Mouse (Mus musculus): ENCODE data around the gene Map3k3. TPM values are rescaled to one million over a fixed set of nuclear protein-coding genes. Genes with fewer than 3 reads are reported as not detected.
A peak's percentile ranks its signal among the peaks of the same experiment; 100 is the strongest.

Gene Map3k3
- polyA plus RNA-seq, 1 experiment from 2014 or later, result 4.8 TPM

DNA sequence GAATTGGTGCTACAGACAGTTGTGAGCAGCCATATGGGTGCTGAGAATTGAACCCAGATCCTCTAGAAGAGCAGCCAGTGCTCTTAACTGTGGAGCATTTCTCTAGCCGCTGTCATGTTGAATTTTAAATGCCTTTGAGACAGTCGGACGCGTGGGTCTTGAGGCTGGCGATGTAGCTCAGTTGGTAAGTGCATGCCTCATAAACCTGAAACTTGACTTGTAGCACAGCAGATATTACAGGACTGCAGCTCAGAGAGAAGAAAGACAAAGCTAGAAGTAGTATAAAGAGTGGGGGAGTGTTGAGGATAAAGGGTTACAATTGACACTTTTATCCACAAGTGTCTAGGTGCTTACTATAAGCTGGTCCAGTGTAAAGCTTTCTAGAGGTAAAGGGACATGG lies 48.1 kb downstream of the Map3k3 start:
- Histone ChIP-seq H3K27ac (no peak overlapping the region), H3K9ac (no peak overlapping the region), H3K4me2 (no peak overlapping the region), H3K27me3 (no peaks in the 10 kb centered on the region), H3K36me3 (0 out of 2 replicates have a peak, but pooled peaks cover 5% of the 10 kb centered on the region), H3K9me3 (replicated peaks) (no peaks in the 10 kb centered on the region), H3K4me3 (replicated peaks) (no peak overlapping the region), H3K4me1 (replicated peaks) (peaks cover 40% of the 10 kb centered on the region)
- 87% methylated on average over 5 of the region's 5 CpGs for WGBS (ENCODE audit: insufficient replicate concordance)
- no peak for ATAC-seq (ENCODE audit: low read depth)
- no peak for DNase-seq

DNA sequence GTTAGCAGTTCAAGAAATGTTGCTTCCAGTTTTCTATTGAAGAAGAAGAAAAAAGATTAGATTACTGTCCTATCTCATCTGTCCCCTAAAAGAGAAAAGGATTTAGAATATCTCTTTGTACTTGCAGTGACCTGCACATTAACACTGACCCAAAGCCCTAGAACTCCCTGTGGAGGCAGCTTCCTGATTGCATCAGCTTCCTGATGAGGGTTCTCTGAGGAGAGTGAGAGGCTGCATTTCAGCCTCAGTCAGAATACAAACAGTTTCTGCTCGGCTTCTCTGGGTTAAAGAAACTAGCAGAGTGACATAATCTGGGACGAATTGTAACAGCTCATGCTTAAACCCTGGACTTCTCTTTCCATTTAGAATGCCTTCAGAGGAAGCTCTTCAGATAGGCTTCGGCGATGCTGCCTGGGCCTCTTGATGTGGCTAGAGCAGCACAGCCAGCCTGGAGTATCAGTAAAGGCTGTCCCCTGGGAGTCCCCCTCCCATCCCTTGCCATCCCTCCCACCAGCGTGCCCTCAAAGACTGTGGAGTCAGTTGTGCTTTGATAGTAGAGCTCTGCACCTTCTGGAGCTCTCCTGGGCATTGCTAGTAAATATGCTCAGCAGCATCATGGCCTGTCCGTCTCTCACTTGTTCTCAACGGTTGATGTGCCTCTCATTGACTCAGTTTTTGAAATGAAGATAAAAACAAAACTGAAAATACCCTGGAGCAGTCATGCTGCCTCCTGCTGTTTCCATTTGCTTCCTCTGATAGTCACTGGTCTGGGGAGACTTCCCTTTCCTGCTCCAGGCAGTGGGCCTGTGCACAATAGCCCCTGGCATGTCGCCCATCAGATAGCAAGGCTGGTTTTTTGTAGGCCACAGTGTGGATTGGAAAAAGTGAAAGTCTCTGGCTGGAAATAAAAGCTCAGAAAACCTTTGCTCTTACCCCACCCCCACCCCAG lies 50.4 kb downstream of the Map3k3 start:
- Histone ChIP-seq H3K4me3 (replicated peaks) (no peak overlapping the region), H3K9me3 (replicated peaks) (no peaks in the 10 kb centered on the region), H3K27ac (peak overlapping the region; percentile 86), H3K36me3 (0 out of 2 replicates have a peak, but pooled peaks cover 5% of the 10 kb centered on the region), H3K27me3 (no peaks in the 10 kb centered on the region), H3K4me2 (peak overlapping the region; percentile 26; the same call in 1 of the 2 replicates), H3K4me1 (replicated peaks) (peaks cover 30% of the 10 kb centered on the region), H3K9ac (no peak overlapping the region)
- 15% methylated on average over 8 of the region's 8 CpGs for WGBS (ENCODE audit: insufficient replicate concordance)
- DNase-seq, result no peak
- peak; percentile 78 for ATAC-seq (ENCODE audit: low read depth)

DNA sequence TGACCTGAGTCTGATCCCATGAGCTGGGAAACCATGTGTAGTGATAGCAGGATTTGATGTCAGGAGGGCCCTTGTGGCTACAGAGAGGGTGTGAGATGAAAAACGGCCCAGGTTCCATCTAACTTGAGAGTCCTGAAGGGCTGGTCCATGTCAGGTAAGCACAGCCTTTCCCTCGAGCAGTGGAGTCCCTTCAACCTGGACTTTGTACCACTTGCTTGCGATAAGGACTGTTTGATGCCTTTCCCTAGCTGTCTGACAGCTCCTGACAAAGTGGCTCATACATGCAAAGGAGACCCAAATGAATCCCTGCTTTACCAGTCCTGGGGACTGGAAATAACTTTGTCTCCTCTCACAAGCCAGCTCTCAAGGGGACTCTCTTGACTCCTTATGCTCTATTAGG lies 66.8 kb downstream of the Map3k3 start:
- no peak overlapping the region for H3K4me3 ChIP-seq (replicated peaks)

DNA sequence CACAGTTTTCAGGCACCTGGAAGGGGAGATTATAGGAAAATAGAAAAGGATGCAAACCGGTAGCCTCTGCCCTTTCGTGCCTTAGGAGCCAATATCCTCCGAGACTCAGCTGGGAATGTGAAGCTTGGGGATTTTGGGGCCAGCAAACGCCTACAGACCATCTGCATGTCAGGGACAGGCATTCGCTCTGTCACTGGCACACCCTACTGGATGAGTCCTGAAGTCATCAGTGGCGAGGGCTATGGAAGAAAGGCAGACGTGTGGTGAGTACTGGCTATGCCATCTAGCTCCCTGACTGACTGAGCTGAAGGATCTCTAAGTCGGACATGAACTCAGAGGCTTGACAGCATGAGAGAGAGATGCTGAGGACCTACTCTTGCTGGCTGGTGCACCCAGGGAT lies 67.7 kb downstream of the Map3k3 start:
- no peak overlapping the region for H3K4me2 ChIP-seq
- H3K36me3 ChIP-seq, result peaks cover 49% of the 10 kb centered on the region
- H3K4me3 ChIP-seq (replicated peaks), result no peak overlapping the region
- DNase-seq (no peak), ATAC-seq (ENCODE audit: low read depth) (no peak)
- H3K9ac ChIP-seq, result no peak overlapping the region
- peaks cover 10% of the 10 kb centered on the region for H3K4me1 ChIP-seq (replicated peaks)
- H3K27me3 ChIP-seq, result no peaks in the 10 kb centered on the region
- no peaks in the 10 kb centered on the region for H3K9me3 ChIP-seq (replicated peaks)
- 71% methylated on average over 8 of the region's 8 CpGs for WGBS (ENCODE audit: insufficient replicate concordance)
- H3K27ac ChIP-seq, result no peak overlapping the region

More for the DNA sequence above, 66.8 kb downstream of the Map3k3 start:
- peaks cover 40% of the 10 kb centered on the region for H3K36me3 ChIP-seq
- H3K9me3 ChIP-seq (replicated peaks), result no peaks in the 10 kb centered on the region
- H3K4me2 ChIP-seq, result no peak overlapping the region
- no peaks in the 10 kb centered on the region for H3K27me3 ChIP-seq
- H3K27ac ChIP-seq, result no peak overlapping the region
- 59% methylated on average over 3 of the region's 3 CpGs for WGBS (ENCODE audit: insufficient replicate concordance)
- no peak for ATAC-seq (ENCODE audit: low read depth)
- H3K4me1 ChIP-seq (replicated peaks), result peaks cover 9% of the 10 kb centered on the region
- no peak overlapping the region for H3K9ac ChIP-seq
- no peak for DNase-seq

DNA sequence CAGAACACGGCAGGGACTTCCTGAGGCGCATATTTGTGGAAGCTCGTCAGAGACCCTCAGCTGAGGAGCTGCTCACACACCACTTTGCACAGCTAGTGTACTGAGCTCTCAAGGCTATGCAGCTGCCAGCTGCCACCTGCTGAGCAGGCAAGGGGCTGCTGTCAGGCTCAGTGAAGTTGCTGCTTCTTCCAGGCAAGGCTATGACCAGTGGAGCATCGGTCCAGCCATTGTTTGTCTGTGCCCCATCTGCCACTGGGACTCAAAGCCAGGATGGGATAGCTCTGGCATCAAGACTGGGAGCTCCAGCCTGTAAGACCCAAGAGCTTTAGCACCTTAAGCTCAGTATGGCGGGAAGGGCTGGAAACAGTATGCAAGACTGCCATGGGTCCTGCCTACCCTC lies 69.7 kb downstream of the Map3k3 start:
- Histone ChIP-seq H3K4me3 (replicated peaks) (no peak overlapping the region), H3K27ac (0 out of 2 replicates have a peak overlapping the region, but pooled peaks have one; percentile 8), H3K9ac (no peak overlapping the region), H3K36me3 (peaks cover 50% of the 10 kb centered on the region), H3K9me3 (replicated peaks) (no peaks in the 10 kb centered on the region), H3K27me3 (peaks cover 10% of the 10 kb centered on the region), H3K4me2 (no peak overlapping the region), H3K4me1 (replicated peaks) (peaks cover 27% of the 10 kb centered on the region)
- WGBS (ENCODE audit: insufficient replicate concordance), result 59% methylated on average over 5 of the region's 5 CpGs
- no peak for ATAC-seq (ENCODE audit: low read depth)
- DNase-seq, result no peak

DNA sequence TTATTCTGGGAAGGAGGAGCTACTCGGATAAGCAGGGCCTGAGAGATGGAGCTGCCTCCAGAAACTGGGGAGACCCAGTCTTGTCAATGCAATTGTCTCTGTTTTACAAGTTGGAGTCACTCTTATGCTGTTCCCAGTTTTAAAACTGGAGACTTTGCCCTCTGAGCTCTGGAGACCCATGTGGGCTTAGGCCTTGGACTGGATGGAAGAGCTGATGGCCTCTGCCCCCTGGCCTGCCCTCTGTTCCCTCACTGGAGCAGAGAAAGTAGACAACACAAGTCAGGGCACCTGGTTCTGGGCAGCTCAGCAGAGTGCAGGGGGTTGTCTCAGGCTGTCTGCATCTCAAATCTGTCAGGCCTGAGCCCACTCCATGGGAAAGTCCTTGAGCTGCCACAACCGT lies 70.4 kb downstream of the Map3k3 start:
- Histone ChIP-seq H3K4me1 (replicated peaks) (peaks cover 34% of the 10 kb centered on the region), H3K27ac (peak overlapping the region; percentile 8; the same call in 1 of the 2 replicates), H3K4me3 (replicated peaks) (no peak overlapping the region), H3K27me3 (peaks cover 16% of the 10 kb centered on the region), H3K9ac (no peak overlapping the region), H3K36me3 (peaks cover 44% of the 10 kb centered on the region), H3K4me2 (no peak overlapping the region), H3K9me3 (replicated peaks) (no peaks in the 10 kb centered on the region)
- 72% methylated on average over 2 of the region's 2 CpGs for WGBS (ENCODE audit: insufficient replicate concordance)
- ATAC-seq (ENCODE audit: low read depth) (peak; percentile 37; the same call in 1 of the 2 replicates), DNase-seq (no peak)

DNA sequence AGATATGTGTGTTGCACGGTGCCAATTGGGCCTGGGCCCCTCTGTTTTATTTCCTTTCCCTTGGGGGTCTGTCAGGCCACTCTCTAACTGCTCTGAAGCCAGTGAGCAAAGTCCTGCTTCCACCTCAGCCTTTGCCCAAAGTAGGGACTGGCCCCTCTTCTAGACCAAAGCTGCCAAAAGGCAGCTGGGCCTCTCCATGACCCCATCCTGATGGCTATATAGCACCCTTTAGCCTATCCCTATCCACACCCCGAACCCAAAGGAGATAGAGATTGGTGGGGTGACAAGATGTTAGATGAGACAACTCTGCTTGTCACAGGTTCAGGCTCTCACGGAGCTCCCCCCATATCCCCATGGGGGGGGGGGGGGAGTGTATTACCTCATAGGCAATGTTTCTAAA lies 71.3 kb downstream of the Map3k3 start:
- Histone ChIP-seq H3K9me3 (replicated peaks) (no peaks in the 10 kb centered on the region), H3K9ac (no peak overlapping the region), H3K4me2 (no peak overlapping the region), H3K27me3 (peaks cover 26% of the 10 kb centered on the region), H3K4me3 (replicated peaks) (no peak overlapping the region), H3K36me3 (peaks cover 35% of the 10 kb centered on the region), H3K27ac (no peak overlapping the region), H3K4me1 (replicated peaks) (peaks cover 42% of the 10 kb centered on the region)
- DNase-seq, result no peak
- ATAC-seq (ENCODE audit: low read depth), result no peak
- 37% methylated on average over 3 of the region's 3 CpGs for WGBS (ENCODE audit: insufficient replicate concordance)

DNA sequence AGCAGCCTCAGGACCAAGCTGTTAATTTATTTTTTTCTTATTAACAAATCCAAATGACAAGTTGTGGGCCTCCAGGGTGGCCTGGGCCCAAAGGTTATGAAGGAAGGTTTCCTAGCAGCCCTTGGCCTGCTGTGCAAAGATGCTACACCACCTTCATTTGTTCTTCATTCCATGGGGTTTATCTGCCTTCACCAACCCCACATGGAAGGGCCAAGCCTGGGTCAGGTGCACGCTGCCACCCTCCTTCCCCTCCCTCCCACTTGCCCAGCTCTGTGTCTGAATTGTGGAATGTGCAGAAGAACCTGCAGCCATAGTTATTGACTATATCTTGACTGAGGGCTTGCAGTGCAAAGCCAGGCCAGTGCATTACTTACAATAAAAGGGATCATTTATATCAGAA lies 71.8 kb downstream of the Map3k3 start:
- H3K4me2 ChIP-seq, result no peak overlapping the region
- DNase-seq (no peak), ATAC-seq (ENCODE audit: low read depth) (no peak)
- H3K27me3 ChIP-seq, result peaks cover 31% of the 10 kb centered on the region
- 48% methylated on average over 1 of the region's 1 CpGs for WGBS (ENCODE audit: insufficient replicate concordance)
- no peak overlapping the region for H3K27ac ChIP-seq
- peaks cover 35% of the 10 kb centered on the region for H3K36me3 ChIP-seq
- no peak overlapping the region for H3K9ac ChIP-seq
- peaks cover 47% of the 10 kb centered on the region for H3K4me1 ChIP-seq (replicated peaks)
- H3K4me3 ChIP-seq (replicated peaks), result no peak overlapping the region
- no peaks in the 10 kb centered on the region for H3K9me3 ChIP-seq (replicated peaks)

DNA sequence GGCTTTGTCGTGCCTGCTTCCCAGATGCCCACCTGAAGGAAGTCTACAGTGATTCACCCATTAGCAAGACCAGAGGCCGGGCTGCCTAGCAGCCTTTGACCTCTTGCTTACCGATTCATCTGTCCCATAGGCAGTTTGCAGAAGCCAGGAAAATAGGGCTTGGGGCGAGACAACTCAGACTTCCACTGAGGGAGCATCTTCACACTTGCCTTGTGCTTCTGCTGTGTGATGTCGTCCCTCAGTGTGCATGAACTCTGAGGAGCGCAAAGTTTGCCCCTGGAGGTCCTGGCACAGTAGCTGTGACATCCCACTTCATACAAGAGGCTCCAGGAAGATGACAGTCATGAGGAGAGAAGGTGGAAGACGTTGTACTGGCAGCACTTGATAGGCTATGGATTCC lies 72.7 kb downstream of the Map3k3 start:
- Histone ChIP-seq H3K36me3 (peaks cover 27% of the 10 kb centered on the region), H3K9me3 (replicated peaks) (no peaks in the 10 kb centered on the region), H3K9ac (no peak overlapping the region), H3K27ac (no peak overlapping the region), H3K4me2 (no peak overlapping the region), H3K4me1 (replicated peaks) (peaks cover 51% of the 10 kb centered on the region), H3K4me3 (replicated peaks) (no peak overlapping the region), H3K27me3 (peaks cover 32% of the 10 kb centered on the region)
- ATAC-seq (ENCODE audit: low read depth) (no peak), DNase-seq (no peak)
- 75% methylated on average over 7 of the region's 7 CpGs for WGBS (ENCODE audit: insufficient replicate concordance)

DNA sequence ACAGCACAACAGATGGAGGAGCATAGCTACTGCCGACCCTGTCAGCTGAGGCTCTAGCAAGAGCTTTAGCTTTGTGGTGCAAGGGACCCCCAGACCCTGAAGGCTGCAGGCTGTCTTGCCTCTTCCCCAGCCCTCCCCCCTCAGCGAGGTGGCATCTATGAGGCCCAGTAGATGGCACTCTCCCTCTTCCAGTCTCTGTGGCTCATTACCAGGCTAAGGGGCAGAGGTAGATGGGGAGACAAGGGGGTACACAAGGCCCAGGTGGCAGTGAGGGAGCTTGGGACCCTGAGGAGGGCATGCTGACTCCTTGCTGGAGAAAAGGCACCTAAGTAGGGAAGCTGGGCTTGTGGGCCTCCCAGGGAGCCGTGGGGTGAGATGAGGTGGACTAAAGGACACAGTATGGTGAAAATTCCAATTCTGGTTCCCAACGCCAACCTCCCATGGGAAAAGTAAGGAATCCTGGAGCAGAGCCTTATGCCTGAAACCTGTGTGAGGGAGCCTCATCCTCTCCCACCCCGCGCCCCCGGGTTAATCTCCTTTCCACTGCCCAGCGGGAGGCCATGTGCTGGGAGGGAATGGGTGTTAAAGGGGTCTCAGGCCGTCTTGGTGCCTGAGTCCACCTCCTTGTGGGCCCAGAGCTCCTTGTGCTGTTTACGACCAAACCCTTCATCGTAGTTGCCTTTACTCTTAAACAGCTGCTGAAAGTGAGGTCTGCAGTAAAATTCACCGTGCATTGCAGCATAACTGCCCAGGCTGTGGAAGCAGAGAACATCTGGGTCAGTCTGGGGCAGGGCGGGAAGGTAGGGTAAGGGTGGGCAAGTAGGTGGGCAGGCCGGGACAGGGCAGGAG lies 73.9 kb downstream of the Map3k3 start:
- H3K27me3 ChIP-seq, result peaks cover 32% of the 10 kb centered on the region
- no peak overlapping the region for H3K9ac ChIP-seq
- H3K36me3 ChIP-seq, result peaks cover 20% of the 10 kb centered on the region
- WGBS (ENCODE audit: insufficient replicate concordance), result 41% methylated on average over 14 of the region's 14 CpGs
- DNase-seq (no peak), ATAC-seq (ENCODE audit: low read depth) (no peak)
- H3K4me3 ChIP-seq (replicated peaks), result peak overlapping the region; percentile 74
- peak overlapping the region; percentile 80 for H3K27ac ChIP-seq
- H3K4me1 ChIP-seq (replicated peaks), result peaks cover 53% of the 10 kb centered on the region
- no peaks in the 10 kb centered on the region for H3K9me3 ChIP-seq (replicated peaks)
- H3K4me2 ChIP-seq, result peak overlapping the region; percentile 96

DNA sequence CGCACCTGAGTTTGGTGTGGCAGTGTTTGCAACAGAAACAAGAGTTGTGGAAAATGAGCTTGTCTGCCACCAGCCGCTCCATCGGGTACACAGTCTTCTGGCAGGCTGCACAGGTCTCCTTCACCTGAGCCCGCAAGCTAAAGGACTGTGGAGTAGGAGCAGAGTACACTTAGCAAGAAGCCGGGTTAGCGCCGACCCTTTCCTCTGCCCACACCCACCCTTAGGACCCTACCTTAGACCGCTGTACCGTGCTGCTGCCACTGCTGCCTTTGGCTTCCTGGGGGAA lies 74.5 kb downstream of the Map3k3 start:
- peak overlapping the region; percentile 74 for H3K4me3 ChIP-seq (replicated peaks)
- WGBS (ENCODE audit: insufficient replicate concordance), result 24% methylated on average over 9 of the region's 9 CpGs
- peaks cover 53% of the 10 kb centered on the region for H3K4me1 ChIP-seq (replicated peaks)
- H3K36me3 ChIP-seq, result peaks cover 22% of the 10 kb centered on the region
- peak overlapping the region; percentile 80; the same call in 1 of the 2 replicates for H3K27ac ChIP-seq
- no peaks in the 10 kb centered on the region for H3K9me3 ChIP-seq (replicated peaks)
- peaks cover 32% of the 10 kb centered on the region for H3K27me3 ChIP-seq
- H3K4me2 ChIP-seq, result peak overlapping the region; percentile 96
- no peak for DNase-seq
- H3K9ac ChIP-seq, result peak overlapping the region; percentile 79
- 0 out of 2 replicates have a peak, but pooled peaks have one; percentile 10 for ATAC-seq (ENCODE audit: low read depth)

Data from liver, embryonic 13.5 days (tissue).